Mouse (Mus musculus) stomach, postnatal 0 days (tissue): Measurements from ENCODE around the gene A930017K11Rik. TPM values are rescaled to one million over a fixed set of nuclear protein-coding genes. Genes with fewer than 3 reads are reported as not detected.

Experiments used
- ATAC-seq: fragments of 200-750 bp; cut with Nextera tagmentation; 2 replicates; pipeline ENCODE4 v1.8.0; 2017; ENCODE audit not compliant: low FRiP score, low TSS enrichment
- DNase-seq: peaks from one replicate; pipeline ENCODE4 v3.0.0-alpha.2; 2016; ENCODE audit warnings: low spot score
- H3K27ac ChIP-seq: fragments of 300-500 bp; sonication (generic); replicated peaks from 2 replicates; pipeline ENCODE4 v1.5.1; 2014; ENCODE audit warnings: mild to moderate bottlenecking, control low read depth
- H3K27me3 ChIP-seq: fragments of 300-500 bp; sonication (generic); 2 replicates; pipeline ENCODE4 v1.6.1; 2014; ENCODE audit warnings: low read length; ENCODE audit not compliant: control insufficient read depth, insufficient read depth
- H3K36me3 ChIP-seq: fragments of 300-500 bp; sonication (generic); 2 replicates; pipeline ENCODE4 v1.6.1; 2014; ENCODE audit warnings: low read length, mixed read lengths; ENCODE audit not compliant: control insufficient read depth, insufficient read depth
- H3K4me1 ChIP-seq: fragments of 300-500 bp; sonication (generic); replicated peaks from 2 replicates; pipeline ENCODE4 v1.6.1; 2014; ENCODE audit warnings: antibody characterized with exemption; ENCODE audit not compliant: control insufficient read depth, insufficient read depth
- H3K4me2 ChIP-seq: fragments of 300-500 bp; sonication (generic); replicated peaks from 2 replicates; pipeline ENCODE4 v1.6.1; 2014; ENCODE audit warnings: low read depth, mild to moderate bottlenecking, control low read depth, moderate library complexity
- H3K4me3 ChIP-seq: fragments of 300-500 bp; sonication (generic); 2 replicates; pipeline ENCODE4 v1.5.1; 2014; ENCODE audit warnings: low read depth, low read length, control low read depth
- H3K9ac ChIP-seq: fragments of 300-500 bp; sonication (generic); 2 replicates; pipeline ENCODE4 v1.6.1; 2014; ENCODE audit warnings: mild to moderate bottlenecking, low read length, control low read depth, mixed read lengths
- H3K9me3 ChIP-seq: fragments of 300-500 bp; sonication (generic); 2 replicates; pipeline ENCODE4 v1.6.1; 2016; ENCODE audit warnings: low read length; ENCODE audit not compliant: control insufficient read depth
- CTCF ChIP-seq: IDR thresholded peaks from 2 replicates; pipeline ENCODE4 v1.5.1; 2016; ENCODE audit warnings: antibody characterized with exemption, low read depth, mild to moderate bottlenecking, moderate library complexity
- EP300 ChIP-seq: optimal IDR thresholded peaks from 2 replicates; pipeline ENCODE3; 2016; ENCODE audit warnings: antibody characterized with exemption
- WGBS: fragments of 180-500 bp; shearing (Covaris S2); extraction: QIAGEN DNeasy Blood & Tissue Kit; methylation state at CpG from one replicate; pipeline ENCODE4 v1.1.7; 2014; 5-methylcytosine and 5-hydroxymethylcytosine counted together
- polyA plus RNA-seq: library from polyadenylated mRNA; unstranded; fragments of >200 nt; fragmentation: Nextera tagmentation; extraction: Ambion mirVana; gene quantifications from 2 replicates; pipeline ENCODE4 v1.2.1, GENCODE M21; 2015

A930017K11Rik gene
- polyA plus RNA-seq, 1 experiment from 2014 or later = not detected

- Histone ChIP-seq H3K27me3 (no peaks in the 10 kb centered on the region), H3K4me3 (no peak overlapping the region), H3K4me1 (peaks cover 7% of the 10 kb centered on the region; the same call in 1 of the 2 replicates), H3K36me3 (no peaks in the 10 kb centered on the region), H3K4me2 (0 out of 2 replicates have a peak overlapping the region, but pooled peaks have one; percentile 17), H3K9ac (peak overlapping the region; percentile 13; the same call in 1 of the 2 replicates), H3K27ac (peak overlapping the region; percentile 53), H3K9me3 (no peaks in the 10 kb centered on the region)
- ATAC-seq (no peak; the same call in 1 of the 2 replicates), DNase-seq (no peak)
- TF ChIP-seq EP300 = no peak
- WGBS = 68% methylated on average over 5 of the region's 5 CpGs
Measured at GRCm38 (mm10) chr17:25979829-25980738, 27.7 kb upstream of the A930017K11Rik start.

- no peak overlapping the region for H3K4me2 ChIP-seq
- H3K27ac ChIP-seq = no peak overlapping the region
- no peaks in the 10 kb centered on the region for H3K36me3 ChIP-seq
- 80% methylated on average over 4 of the region's 4 CpGs for WGBS
- H3K27me3 ChIP-seq = no peaks in the 10 kb centered on the region
- no peak overlapping the region for H3K4me3 ChIP-seq
- no peaks in the 10 kb centered on the region for H3K4me1 ChIP-seq
- TF ChIP-seq CTCF (no peak), EP300 (no peak)
- H3K9me3 ChIP-seq = no peaks in the 10 kb centered on the region
- DNase-seq = no peak
- ATAC-seq = no peak
- H3K9ac ChIP-seq = no peak overlapping the region
Measured at GRCm38 (mm10) chr17:25970954-25971707, 18.8 kb upstream of the A930017K11Rik start.

- Histone ChIP-seq H3K36me3 (no peaks in the 10 kb centered on the region), H3K4me1 (no peaks in the 10 kb centered on the region), H3K9ac (no peak overlapping the region), H3K9me3 (no peaks in the 10 kb centered on the region), H3K27me3 (no peaks in the 10 kb centered on the region), H3K27ac (no peak overlapping the region), H3K4me2 (no peak overlapping the region), H3K4me3 (no peak overlapping the region)
- ATAC-seq = no peak
- peak; percentile 42 for TF ChIP-seq CTCF
- TF ChIP-seq EP300 = no peak
- WGBS = 83% methylated on average over 9 of the region's 9 CpGs
- DNase-seq = no peak
Measured at GRCm38 (mm10) chr17:25970448-25970847, 18.1 kb upstream of the A930017K11Rik start.

GRCm38 (mm10) chr17:25968176-25968575, 15.8 kb upstream of the A930017K11Rik start:
- Histone ChIP-seq H3K4me2 (no peak overlapping the region), H3K27ac (peak overlapping the region; percentile 26; the same call in 1 of the 2 replicates), H3K4me3 (no peak overlapping the region), H3K4me1 (no peaks in the 10 kb centered on the region), H3K9me3 (no peaks in the 10 kb centered on the region), H3K36me3 (no peaks in the 10 kb centered on the region), H3K9ac (no peak overlapping the region; the same call in 1 of the 2 replicates), H3K27me3 (no peaks in the 10 kb centered on the region)
- TF ChIP-seq EP300 (no peak), CTCF (no peak)
- peak; percentile 55; the same call in 1 of the 2 replicates for ATAC-seq
- DNase-seq = peak; percentile 48
- 61% methylated on average over 1 of the region's 1 CpGs for WGBS

- Histone ChIP-seq H3K9ac (no peak overlapping the region; the same call in 1 of the 2 replicates), H3K4me3 (no peak overlapping the region), H3K4me1 (no peaks in the 10 kb centered on the region), H3K4me2 (no peak overlapping the region), H3K27me3 (no peaks in the 10 kb centered on the region), H3K27ac (no peak overlapping the region), H3K36me3 (no peaks in the 10 kb centered on the region), H3K9me3 (no peaks in the 10 kb centered on the region)
- ATAC-seq (no peak), DNase-seq (no peak)
- WGBS = 17% methylated on average over 3 of the region's 3 CpGs
- TF ChIP-seq CTCF = no peak
- TF ChIP-seq EP300 = no peak
Measured at GRCm38 (mm10) chr17:25967652-25968051, 15.3 kb upstream of the A930017K11Rik start.
